Mouse (Mus musculus) hindbrain, embryonic 11.5 days (tissue): ENCODE measurements at regions not wholly inside any gene's neighbourhood (a gene's known extent, or its start where the extent isn't known, plus 50 kb on each side); places are given as distances from the start of the nearest gene placed in this dataset.

ENCODE experiments used
- ATAC-seq: fragments of 200-750 bp; cut with Nextera tagmentation; 2 replicates; pipeline ENCODE4 v1.8.0; 2017; ENCODE audit warnings: mild to moderate bottlenecking, moderate TSS enrichment, moderate library complexity; ENCODE audit not compliant: low FRiP score
- DNase-seq: peaks from one replicate; pipeline ENCODE4 v3.0.0-alpha.2; 2015; ENCODE audit warnings: low spot score
- H3K27ac ChIP-seq: fragments of 300-500 bp; sonication (generic); 2 replicates; pipeline ENCODE4 v1.5.1; 2014; ENCODE audit warnings: mild to moderate bottlenecking, low read depth, low read length
- H3K27me3 ChIP-seq: fragments of 300-500 bp; sonication (generic); 2 replicates; pipeline ENCODE4 v1.6.1; 2014; ENCODE audit warnings: mild to moderate bottlenecking, low read length, moderate library complexity, mixed read lengths; ENCODE audit not compliant: control insufficient read depth, insufficient read depth
- H3K36me3 ChIP-seq: fragments of 300-500 bp; sonication (generic); 2 replicates; pipeline ENCODE4 v1.6.1; 2014; ENCODE audit warnings: mild to moderate bottlenecking, low read length, moderate library complexity, mixed read lengths; ENCODE audit not compliant: control insufficient read depth, insufficient read depth
- H3K4me1 ChIP-seq: fragments of 300-500 bp; sonication (generic); replicated peaks from 2 replicates; pipeline ENCODE4 v1.6.1; 2014; ENCODE audit warnings: low read length, mixed read lengths; ENCODE audit not compliant: control insufficient read depth, insufficient read depth
- H3K4me2 ChIP-seq: fragments of 300-500 bp; sonication (generic); replicated peaks from 2 replicates; pipeline ENCODE4 v1.6.1; 2014; ENCODE audit warnings: mild to moderate bottlenecking, low read depth, low read length
- H3K4me3 ChIP-seq: fragments of 300-500 bp; sonication (generic); 2 replicates; pipeline ENCODE4 v1.5.1; 2014; ENCODE audit warnings: low read depth, low read length
- H3K9ac ChIP-seq: fragments of 300-500 bp; sonication (generic); 2 replicates; pipeline ENCODE4 v1.6.1; 2014; ENCODE audit warnings: low read depth, low read length
- H3K9me3 ChIP-seq: fragments of 300-500 bp; sonication (generic); 2 replicates; pipeline ENCODE4 v1.6.1; 2016; ENCODE audit warnings: low read length; ENCODE audit not compliant: control insufficient read depth
- WGBS: fragments of 180-500 bp; shearing (Covaris S2); extraction: QIAGEN DNeasy Blood & Tissue Kit; methylation state at CpG from one replicate; pipeline ENCODE4 v1.1.7; 2014; 5-methylcytosine and 5-hydroxymethylcytosine counted together

DNA sequence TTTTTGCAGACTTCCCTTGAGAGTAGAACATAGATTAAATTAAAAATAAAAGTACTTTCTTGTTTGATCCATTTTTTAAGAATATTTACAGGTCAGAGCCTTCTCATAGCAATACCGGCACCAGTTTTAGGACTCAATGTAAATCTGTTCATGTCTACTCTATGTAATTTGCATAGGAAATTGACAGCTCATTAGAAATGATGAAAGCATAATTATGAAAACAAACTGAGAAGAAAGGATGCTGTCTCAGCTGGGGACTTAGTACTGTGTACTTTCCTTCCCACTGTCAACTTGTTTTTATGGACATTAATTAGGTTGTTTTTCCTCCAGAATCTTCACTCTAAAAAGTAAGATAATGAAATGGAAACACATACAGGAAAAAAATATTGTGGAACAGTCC, 3344.8 kb upstream of the Gm6569 start:
- no peak for ATAC-seq
- 85% methylated on average over 1 of the region's 1 CpGs for WGBS
- DNase-seq: no peak
- Histone ChIP-seq H3K27me3 (no peaks in the 10 kb centered on the region), H3K9me3 (no peaks in the 10 kb centered on the region), H3K4me1 (no peaks in the 10 kb centered on the region), H3K4me2 (no peak overlapping the region), H3K4me3 (no peak overlapping the region), H3K36me3 (no peaks in the 10 kb centered on the region), H3K27ac (no peak overlapping the region), H3K9ac (no peak overlapping the region)

- DNase-seq: no peak
- no peaks in the 10 kb centered on the region for H3K4me1 ChIP-seq
- H3K27me3 ChIP-seq: no peaks in the 10 kb centered on the region
- no peak overlapping the region for H3K9ac ChIP-seq
- no peaks in the 10 kb centered on the region for H3K9me3 ChIP-seq
- H3K4me2 ChIP-seq: no peak overlapping the region
- 78% methylated on average over 2 of the region's 2 CpGs for WGBS
- ATAC-seq: no peak
- no peak overlapping the region for H3K27ac ChIP-seq
- no peaks in the 10 kb centered on the region for H3K36me3 ChIP-seq
- no peak overlapping the region for H3K4me3 ChIP-seq
Observed at GRCm38 (mm10) chr15:70507046-70507818, 3327.1 kb upstream of the Gm6569 start.

DNA sequence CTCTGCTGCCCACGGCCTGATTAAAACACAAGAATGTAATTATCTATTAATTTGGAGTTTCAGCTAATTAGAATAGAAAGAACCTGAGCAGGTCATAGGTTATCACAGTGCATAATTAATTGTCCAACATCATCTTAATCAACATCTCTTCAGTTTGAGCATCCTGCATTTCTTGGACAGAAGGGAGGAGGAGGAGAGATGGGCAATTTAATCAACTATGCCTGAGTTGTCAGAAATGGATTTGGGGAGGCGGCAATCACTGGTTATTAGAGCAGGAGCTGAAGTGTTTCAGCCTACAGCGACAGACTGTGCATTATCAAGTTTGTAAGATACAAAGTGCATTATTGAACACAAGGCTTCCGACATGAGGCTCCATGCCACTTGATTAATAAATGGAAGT, 3313.8 kb upstream of the Gm6569 start:
- Histone ChIP-seq H3K4me3 (no peak overlapping the region), H3K27ac (no peak overlapping the region), H3K4me2 (no peak overlapping the region), H3K36me3 (no peaks in the 10 kb centered on the region), H3K9ac (no peak overlapping the region), H3K4me1 (no peaks in the 10 kb centered on the region), H3K27me3 (no peaks in the 10 kb centered on the region), H3K9me3 (no peaks in the 10 kb centered on the region)
- DNase-seq (no peak), ATAC-seq (no peak)
- WGBS: 71% methylated on average over 4 of the region's 4 CpGs

GRCm38 (mm10) chr15:70554773-70555582, 3279.4 kb upstream of the Gm6569 start:
- Histone ChIP-seq H3K9me3 (no peaks in the 10 kb centered on the region), H3K4me3 (no peak overlapping the region), H3K27ac (no peak overlapping the region), H3K9ac (no peak overlapping the region), H3K27me3 (no peaks in the 10 kb centered on the region), H3K4me2 (no peak overlapping the region), H3K36me3 (no peaks in the 10 kb centered on the region), H3K4me1 (no peaks in the 10 kb centered on the region)
- 61% methylated on average over 18 of the region's 18 CpGs for WGBS
- ATAC-seq: no peak
- DNase-seq: peak; percentile 0

- H3K36me3 ChIP-seq: no peaks in the 10 kb centered on the region
- 58% methylated on average over 1 of the region's 1 CpGs for WGBS
- DNase-seq (peak; percentile 3), ATAC-seq (no peak)
- no peaks in the 10 kb centered on the region for H3K9me3 ChIP-seq
- no peak overlapping the region for H3K9ac ChIP-seq
- no peak overlapping the region for H3K4me3 ChIP-seq
- H3K27ac ChIP-seq: no peak overlapping the region
- H3K4me2 ChIP-seq: no peak overlapping the region
- H3K4me1 ChIP-seq: no peaks in the 10 kb centered on the region
- H3K27me3 ChIP-seq: no peaks in the 10 kb centered on the region
Observed at GRCm38 (mm10) chr15:70555583-70555894, 3278.8 kb upstream of the Gm6569 start.

GRCm38 (mm10) chr15:70594295-70594694, 3240.1 kb upstream of the Gm6569 start:
- Histone ChIP-seq H3K4me1 (no peaks in the 10 kb centered on the region), H3K27ac (no peak overlapping the region), H3K27me3 (no peaks in the 10 kb centered on the region), H3K9ac (no peak overlapping the region), H3K4me2 (no peak overlapping the region), H3K4me3 (no peak overlapping the region), H3K9me3 (no peaks in the 10 kb centered on the region), H3K36me3 (no peaks in the 10 kb centered on the region)
- peak; percentile 35; the same call in 1 of the 2 replicates for ATAC-seq
- WGBS: 45% methylated on average over 1 of the region's 1 CpGs
- DNase-seq: no peak

DNA sequence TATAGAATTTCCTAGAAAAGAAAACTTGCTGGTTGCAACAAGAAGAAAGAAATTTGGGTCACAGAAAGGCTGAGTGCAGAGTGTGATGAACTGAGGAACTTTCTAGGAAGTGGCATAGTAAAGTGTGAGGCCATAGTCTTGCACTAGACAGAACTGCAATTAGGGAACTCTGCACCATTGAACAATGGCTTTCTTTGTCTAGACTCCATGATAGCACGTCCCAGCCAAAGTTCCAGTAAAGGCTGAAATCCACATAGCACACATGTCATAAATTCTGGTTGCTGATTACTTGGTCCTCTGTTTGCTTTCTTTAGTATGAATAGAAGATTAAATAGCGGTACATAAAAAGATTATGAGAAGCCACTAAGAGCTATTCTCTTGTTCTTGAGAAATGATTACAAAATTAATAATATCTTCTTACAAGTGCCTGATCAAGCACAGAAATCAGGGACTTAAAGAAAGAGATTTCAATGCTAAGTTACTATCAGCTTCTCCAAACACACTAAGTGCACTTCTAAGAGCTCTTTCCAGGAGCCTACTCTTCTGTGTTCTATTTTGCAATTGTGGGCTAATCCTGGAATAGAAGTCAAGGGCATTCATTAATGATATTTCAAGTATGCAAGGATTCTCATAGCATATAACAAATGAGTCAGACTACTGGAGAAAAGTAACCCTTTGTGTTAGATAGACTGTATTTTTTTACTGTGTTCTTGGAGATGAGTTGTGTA, 3233.4 kb upstream of the Gm6569 start:
- H3K4me1 ChIP-seq: no peaks in the 10 kb centered on the region
- no peak overlapping the region for H3K27ac ChIP-seq
- DNase-seq (no peak), ATAC-seq (no peak)
- H3K27me3 ChIP-seq: no peaks in the 10 kb centered on the region
- no peak overlapping the region for H3K4me3 ChIP-seq
- no peaks in the 10 kb centered on the region for H3K36me3 ChIP-seq
- no peak overlapping the region for H3K4me2 ChIP-seq
- no peak overlapping the region for H3K9ac ChIP-seq
- H3K9me3 ChIP-seq: no peaks in the 10 kb centered on the region
- 70% methylated on average over 2 of the region's 2 CpGs for WGBS

GRCm38 (mm10) chr15:70605251-70605650, 3229.1 kb upstream of the Gm6569 start:
- Histone ChIP-seq H3K27ac (no peak overlapping the region), H3K4me3 (no peak overlapping the region), H3K9me3 (no peaks in the 10 kb centered on the region), H3K9ac (no peak overlapping the region), H3K4me2 (no peak overlapping the region), H3K4me1 (no peaks in the 10 kb centered on the region), H3K27me3 (no peaks in the 10 kb centered on the region), H3K36me3 (no peaks in the 10 kb centered on the region)
- no peak for DNase-seq
- no peak for ATAC-seq
- WGBS: 86% methylated on average over 4 of the region's 4 CpGs
